Mouse (Mus musculus): ENCODE data around the gene Sox6.

GRCm38 (mm10) chr7:115946559-115946958 is 92.0 kb downstream of the Sox6 start:
- TF ChIP-seq CTCF (IDR thresholded peaks at IDR 0.05; ENCODE audit: insufficient read depth, low read length) (no peak), POLR2A (IDR thresholded peaks at IDR 0.05; ENCODE audit: borderline replicate concordance, extremely low read depth, low read depth, low read length) (no peak)

Measured in lung, adult 2 months (tissue).